Mouse (Mus musculus) kidney, postnatal 0 days (tissue): ENCODE data around the gene Stk11. TPM values are rescaled to one million over a fixed set of nuclear protein-coding genes. Genes with fewer than 3 reads are reported as not detected.

Experiments used
- ATAC-seq: fragments of 200-750 bp; cut with Nextera tagmentation; replicated peaks from 2 replicates; pipeline ENCODE4 v1.8.0; 2017; ENCODE audit warnings: low read depth, moderate number of reproducible peaks, moderate TSS enrichment, moderate library complexity; ENCODE audit not compliant: low FRiP score
- DNase-seq: peaks from one replicate; pipeline ENCODE4 v3.0.0-alpha.2; 2016; ENCODE audit warnings: low spot score
- H3K27ac ChIP-seq: fragments of 300-500 bp; sonication (generic); 2 replicates; pipeline ENCODE4 v1.5.1; 2014; ENCODE audit warnings: mild to moderate bottlenecking
- H3K27me3 ChIP-seq: fragments of 300-500 bp; sonication (generic); 2 replicates; pipeline ENCODE4 v1.6.1; 2014; ENCODE audit warnings: low read length, mixed read lengths; ENCODE audit not compliant: insufficient read depth
- H3K36me3 ChIP-seq: fragments of 300-500 bp; sonication (generic); 2 replicates; pipeline ENCODE4 v1.6.1; 2014; ENCODE audit warnings: low read length, mixed read lengths; ENCODE audit not compliant: insufficient read depth
- H3K4me1 ChIP-seq: fragments of 300-500 bp; sonication (generic); replicated peaks from 2 replicates; pipeline ENCODE4 v1.6.1; 2014; ENCODE audit warnings: antibody characterized with exemption, low read length, mixed read lengths; ENCODE audit not compliant: insufficient read depth
- H3K4me2 ChIP-seq: fragments of 300-500 bp; sonication (generic); 2 replicates; pipeline ENCODE4 v1.6.1; 2014; ENCODE audit warnings: mild to moderate bottlenecking, low read length, moderate library complexity, mixed read lengths
- H3K4me3 ChIP-seq: fragments of 300-500 bp; sonication (generic); replicated peaks from 2 replicates; pipeline ENCODE4 v1.5.1; 2014; ENCODE audit warnings: low read depth, low read length
- H3K9ac ChIP-seq: fragments of 300-500 bp; sonication (generic); 2 replicates; pipeline ENCODE4 v1.6.1; 2014; ENCODE audit warnings: low read depth, low read length
- H3K9me3 ChIP-seq: fragments of 300-500 bp; sonication (generic); replicated peaks from 2 replicates; pipeline ENCODE4 v1.6.1; 2016; ENCODE audit warnings: low read length, inconsistent platforms, mixed read lengths
- CTCF ChIP-seq: IDR thresholded peaks from 2 replicates; pipeline ENCODE4 v1.5.1; 2016; ENCODE audit warnings: antibody characterized with exemption, low read depth, mild to moderate bottlenecking, moderate library complexity
- WGBS: fragments of 180-500 bp; shearing (Covaris S2); extraction: QIAGEN DNeasy Blood & Tissue Kit; methylation state at CpG from one replicate; pipeline ENCODE4 v1.1.7; 2014; 5-methylcytosine and 5-hydroxymethylcytosine counted together
- polyA plus RNA-seq: library from polyadenylated mRNA; unstranded; fragments of >200 nt; fragmentation: Nextera tagmentation; extraction: Ambion mirVana; gene quantifications from 2 replicates; pipeline ENCODE4 v1.2.1, GENCODE M21; 2015

The Stk11 gene
- polyA plus RNA-seq, 1 experiment from 2014 or later = 14.2 TPM

- H3K9ac ChIP-seq = 0 out of 2 replicates have a peak overlapping the region, but pooled peaks have one; percentile 18
- H3K4me3 ChIP-seq = no peak overlapping the region
- TF ChIP-seq CTCF = no peak
- H3K4me1 ChIP-seq = peaks cover 21% of the 10 kb centered on the region; the same call in 1 of the 2 replicates
- H3K9me3 ChIP-seq = no peaks in the 10 kb centered on the region
- no peaks in the 10 kb centered on the region for H3K36me3 ChIP-seq
- no peak for ATAC-seq
- no peak for DNase-seq
- H3K27ac ChIP-seq = no peak overlapping the region
- H3K27me3 ChIP-seq = no peaks in the 10 kb centered on the region
- no peak overlapping the region for H3K4me2 ChIP-seq
- WGBS = 89% methylated on average over 6 of the region's 6 CpGs
These were observed 24.1 kb upstream of the Stk11 start for GRCm38 (mm10) chr10:80091527-80091926.

GRCm38 (mm10) chr10:80092690-80093089 lies 22.9 kb upstream of the Stk11 start:
- Histone ChIP-seq H3K4me2 (no peak overlapping the region), H3K4me1 (peaks cover 32% of the 10 kb centered on the region), H3K9ac (no peak overlapping the region), H3K4me3 (no peak overlapping the region), H3K36me3 (no peaks in the 10 kb centered on the region), H3K27ac (peak overlapping the region; percentile 31; the same call in 1 of the 2 replicates), H3K27me3 (no peaks in the 10 kb centered on the region), H3K9me3 (no peaks in the 10 kb centered on the region)
- TF ChIP-seq CTCF = no peak
- WGBS = 74% methylated on average over 5 of the region's 5 CpGs
- ATAC-seq (no peak), DNase-seq (no peak)

- DNase-seq = no peak
- H3K4me1 ChIP-seq = peaks cover 38% of the 10 kb centered on the region
- no peak overlapping the region for H3K4me2 ChIP-seq
These were observed 21.5 kb upstream of the Stk11 start for GRCm38 (mm10) chr10:80094085-80094484.

GRCm38 (mm10) chr10:80094684-80095083 lies 20.9 kb upstream of the Stk11 start:
- Histone ChIP-seq H3K27ac (peak overlapping the region; percentile 36; the same call in 1 of the 2 replicates), H3K4me3 (no peak overlapping the region), H3K27me3 (no peaks in the 10 kb centered on the region), H3K36me3 (no peaks in the 10 kb centered on the region), H3K4me2 (no peak overlapping the region), H3K4me1 (peaks cover 41% of the 10 kb centered on the region), H3K9me3 (no peaks in the 10 kb centered on the region), H3K9ac (0 out of 2 replicates have a peak overlapping the region, but pooled peaks have one; percentile 35)
- no peak for TF ChIP-seq CTCF
- ATAC-seq (0 out of 2 replicates have a peak, but pooled peaks have one; percentile 40), DNase-seq (no peak)
- 55% methylated on average over 3 of the region's 3 CpGs for WGBS

More at GRCm38 (mm10) chr10:80094085-80094484, 21.5 kb upstream of the Stk11 start:
- no peak overlapping the region for H3K4me3 ChIP-seq
- no peaks in the 10 kb centered on the region for H3K27me3 ChIP-seq
- no peak for ATAC-seq
- no peak for TF ChIP-seq CTCF
- no peak overlapping the region for H3K27ac ChIP-seq
- H3K9me3 ChIP-seq = no peaks in the 10 kb centered on the region
- no peaks in the 10 kb centered on the region for H3K36me3 ChIP-seq
- H3K9ac ChIP-seq = no peak overlapping the region
- WGBS = 86% methylated on average over 6 of the region's 6 CpGs

GRCm38 (mm10) chr10:80095547-80095946 lies 20.1 kb upstream of the Stk11 start:
- H3K4me3 ChIP-seq = no peak overlapping the region
- H3K27me3 ChIP-seq = no peaks in the 10 kb centered on the region
- H3K9ac ChIP-seq = no peak overlapping the region
- ATAC-seq = no peak
- peak overlapping the region; percentile 36; the same call in 1 of the 2 replicates for H3K27ac ChIP-seq
- DNase-seq = no peak
- no peak for TF ChIP-seq CTCF
- H3K4me2 ChIP-seq = no peak overlapping the region
- WGBS = 89% methylated on average over 5 of the region's 5 CpGs
- peaks cover 45% of the 10 kb centered on the region for H3K4me1 ChIP-seq
- no peaks in the 10 kb centered on the region for H3K36me3 ChIP-seq
- H3K9me3 ChIP-seq = no peaks in the 10 kb centered on the region

GRCm38 (mm10) chr10:80097275-80097674 lies 18.3 kb upstream of the Stk11 start:
- 0 out of 2 replicates have a peak, but pooled peaks have one; percentile 11 for ATAC-seq
- Histone ChIP-seq H3K36me3 (no peaks in the 10 kb centered on the region), H3K4me2 (no peak overlapping the region), H3K27me3 (no peaks in the 10 kb centered on the region), H3K4me3 (no peak overlapping the region), H3K4me1 (peaks cover 58% of the 10 kb centered on the region), H3K9ac (no peak overlapping the region), H3K9me3 (no peaks in the 10 kb centered on the region), H3K27ac (peak overlapping the region; percentile 54; the same call in 1 of the 2 replicates)
- TF ChIP-seq CTCF = no peak
- DNase-seq = peak; percentile 30
- WGBS = 9% methylated on average over 4 of the region's 7 CpGs

- no peaks in the 10 kb centered on the region for H3K27me3 ChIP-seq
- ATAC-seq (no peak), DNase-seq (no peak)
- H3K9me3 ChIP-seq = no peaks in the 10 kb centered on the region
- no peak overlapping the region for H3K4me2 ChIP-seq
- no peak overlapping the region for H3K4me3 ChIP-seq
- H3K9ac ChIP-seq = no peak overlapping the region
- no peaks in the 10 kb centered on the region for H3K36me3 ChIP-seq
- H3K27ac ChIP-seq = no peak overlapping the region
- 68% methylated on average over 5 of the region's 5 CpGs for WGBS
- TF ChIP-seq CTCF = no peak
- H3K4me1 ChIP-seq = peaks cover 51% of the 10 kb centered on the region
These were observed 17.0 kb upstream of the Stk11 start for GRCm38 (mm10) chr10:80098630-80099029.
